Mouse (Mus musculus): ENCODE measurements around the gene Dhdh.
A peak's percentile ranks its signal among the peaks of the same experiment; 100 is the strongest.
"Not testable (repeated sequence)": the region's sequence is repeated elsewhere in the genome, so short reads cannot be mapped to it uniquely, and the experiment has no call there.

The Dhdh gene

DNA sequence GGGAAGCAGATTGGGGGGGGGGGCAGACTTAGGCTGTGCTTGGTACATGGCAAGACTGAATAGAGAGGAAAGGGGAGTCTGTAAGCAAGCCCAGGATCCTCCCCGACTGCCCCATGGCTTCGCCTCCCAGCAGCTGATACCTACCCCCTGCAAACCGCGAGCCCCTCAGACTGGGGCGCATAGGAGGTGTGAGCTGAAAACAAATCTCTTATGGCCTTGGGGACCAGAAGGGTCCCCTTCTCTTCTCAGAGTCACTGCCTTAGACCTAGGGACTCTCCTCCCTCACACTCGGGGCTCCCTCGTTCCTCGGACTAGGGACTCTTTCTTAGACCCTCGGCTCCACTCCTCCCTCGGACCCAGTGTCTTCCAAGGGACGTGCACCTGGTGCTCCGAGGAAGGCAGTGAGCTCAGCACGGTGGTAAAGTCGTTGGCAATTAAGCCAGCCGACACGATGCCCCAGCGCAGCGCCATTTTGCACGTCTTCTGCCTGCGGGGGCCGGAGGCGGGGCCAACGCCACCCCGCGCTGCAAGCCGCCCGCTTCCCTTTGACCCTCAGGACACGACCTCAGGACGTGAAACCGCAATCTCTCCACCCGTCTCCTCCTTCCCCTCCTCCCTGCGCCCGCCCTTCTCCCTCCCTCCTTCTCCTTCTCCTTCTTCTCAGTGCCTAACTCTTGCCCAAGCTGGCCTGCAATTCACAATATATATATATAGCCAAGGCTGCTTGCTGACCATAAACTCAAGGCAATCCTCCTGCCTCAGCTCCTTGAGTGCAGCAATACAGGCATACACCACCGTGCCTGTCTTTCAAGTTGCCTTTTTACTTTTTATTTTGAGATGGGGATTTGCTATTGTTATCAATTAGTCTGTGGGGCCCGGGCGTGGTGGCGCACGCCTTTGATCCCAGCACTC, at the start of gene Dhdh:
Dhdh (minus strand) TSS at position 513 of the 912 bp plus-strand sequence.
- DNase-seq (ENCODE audit: low spot score): no peak

DNA sequence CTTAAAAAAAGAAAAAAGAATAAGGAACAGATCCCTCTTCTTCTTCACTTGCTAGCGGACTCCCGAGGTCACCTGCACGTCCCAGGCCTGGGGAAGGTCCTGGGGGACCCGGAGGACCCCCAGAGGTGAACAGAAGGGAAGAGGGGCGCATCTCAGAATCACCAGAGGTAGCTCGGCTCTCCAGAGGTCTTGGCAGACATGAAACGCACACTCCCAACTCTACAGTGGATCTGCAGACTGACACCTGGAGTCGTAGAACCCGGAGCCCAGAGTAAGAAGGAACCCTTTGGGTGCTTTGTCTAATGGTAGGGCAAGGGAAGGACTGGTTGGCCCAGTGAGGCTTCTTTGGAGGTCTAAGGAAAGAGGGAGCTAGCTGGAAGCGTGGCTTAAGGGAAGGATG, 49.0 kb upstream of the Dhdh start:
- DNase-seq (ENCODE audit: low spot score): no peak

DNA sequence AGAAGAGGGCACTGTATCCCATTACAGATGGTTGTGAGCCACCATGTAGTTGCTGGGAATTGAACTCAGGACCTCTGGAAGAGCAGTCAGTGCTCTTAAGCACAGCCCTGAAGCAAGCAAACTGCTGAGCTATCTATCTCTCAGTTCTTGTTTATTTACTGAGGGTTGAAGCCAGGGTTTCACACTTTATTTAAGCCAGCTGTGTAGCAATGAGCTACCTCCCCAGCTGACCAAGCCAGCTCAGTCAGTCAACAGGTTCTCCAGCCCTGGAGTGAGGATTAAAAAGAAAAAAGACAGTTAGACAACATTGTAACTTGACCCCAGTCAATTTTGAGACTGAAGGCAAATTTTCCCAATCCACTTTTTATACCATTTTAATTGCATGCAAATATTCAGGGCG, 47.1 kb upstream of the Dhdh start:
- DNase-seq (ENCODE audit: low spot score): no peak

DNA sequence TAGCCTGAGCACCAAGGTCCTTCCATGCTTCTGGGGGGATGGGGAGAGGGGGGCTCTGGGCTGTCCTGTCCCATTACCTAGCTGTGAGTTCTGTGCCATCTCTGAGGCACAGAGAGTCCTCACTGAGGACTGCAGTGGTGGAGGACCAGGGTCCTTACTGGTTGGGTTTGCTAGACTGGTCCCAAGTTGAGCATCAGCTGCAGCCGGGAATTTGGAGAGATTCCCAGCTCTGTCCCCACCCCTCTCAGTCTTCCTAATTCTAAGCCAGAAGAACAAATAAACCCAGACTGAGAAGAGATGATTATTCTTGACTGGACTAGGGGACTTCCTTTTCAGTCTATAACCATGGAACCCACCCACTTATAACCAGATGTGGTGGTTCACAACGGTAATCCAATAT, 42.0 kb upstream of the Dhdh start:
- no peak for DNase-seq (ENCODE audit: low spot score)

DNA sequence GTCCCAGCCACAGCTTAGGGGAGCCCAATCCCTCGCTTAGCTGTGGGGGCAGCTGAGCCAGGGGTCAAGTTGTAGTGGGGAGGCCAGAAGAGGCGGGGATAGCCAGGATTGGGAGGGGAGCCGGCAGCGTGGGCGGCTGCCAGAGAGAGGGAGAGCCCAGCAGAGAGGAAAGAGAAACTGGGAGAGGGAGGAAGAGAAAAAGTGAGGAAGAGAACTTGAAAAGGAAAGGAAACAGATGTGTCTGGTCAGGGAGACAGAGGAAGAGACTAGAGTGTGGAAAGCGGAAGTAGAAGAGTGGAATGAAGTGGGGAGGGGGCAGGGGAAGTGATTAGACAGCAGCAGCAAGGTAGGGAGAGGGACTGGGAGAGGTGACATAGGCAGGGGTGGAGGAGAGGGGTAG, 40.9 kb upstream of the Dhdh start:
- no peak for DNase-seq (ENCODE audit: low spot score)

DNA sequence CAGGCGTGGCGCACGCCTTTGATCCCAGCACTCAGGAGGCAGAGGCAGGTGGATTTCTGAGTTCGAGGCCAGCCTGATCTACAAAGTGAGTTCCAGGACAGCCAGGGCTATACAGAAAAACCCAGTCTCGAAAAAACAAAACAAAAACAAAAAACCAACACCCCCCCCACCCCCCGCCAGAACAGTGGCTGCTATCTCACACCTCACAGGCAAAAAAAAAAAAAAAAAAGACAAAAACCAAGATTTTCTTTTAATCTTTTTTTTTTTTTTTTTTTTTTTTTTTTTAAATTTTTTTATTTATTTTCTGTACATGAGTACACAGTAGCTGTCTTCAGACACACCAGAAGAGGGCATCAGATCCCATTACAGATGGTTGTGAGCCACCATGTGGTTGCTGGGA, 38.6 kb upstream of the Dhdh start:
- not testable (repeated sequence) for DNase-seq (ENCODE audit: low spot score)

DNA sequence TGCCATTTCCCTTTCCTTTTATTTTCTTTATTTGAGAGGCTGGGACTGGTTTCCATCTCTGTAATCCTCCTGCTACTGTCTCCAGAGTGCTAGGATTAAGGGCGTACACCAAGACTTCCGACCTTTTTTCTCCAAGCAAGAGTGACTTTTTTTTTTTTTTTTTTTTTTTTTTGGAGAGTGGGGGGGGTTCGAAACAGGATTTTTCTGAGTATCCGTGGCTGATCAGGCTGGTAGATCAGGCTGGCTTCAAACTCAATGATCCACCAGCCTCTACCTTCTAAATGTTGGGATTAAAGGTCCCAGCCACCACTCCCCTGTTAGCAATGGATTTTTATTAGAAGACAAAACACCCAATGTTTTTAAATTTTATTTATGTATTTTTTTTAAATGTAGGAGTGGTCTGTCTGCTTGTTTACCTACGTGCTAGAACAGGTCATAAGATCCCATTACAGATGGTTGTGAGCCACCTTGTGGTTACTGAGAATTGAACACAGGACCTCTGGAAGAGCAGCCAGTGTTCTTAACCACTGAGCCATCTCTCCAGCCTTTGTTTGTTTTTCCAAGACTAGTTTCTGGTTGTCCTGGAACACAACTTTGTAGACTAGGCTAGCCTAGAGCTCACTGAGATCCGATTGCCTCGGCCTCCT, 38.0 kb upstream of the Dhdh start:
- DNase-seq (ENCODE audit: low spot score): no peak

DNA sequence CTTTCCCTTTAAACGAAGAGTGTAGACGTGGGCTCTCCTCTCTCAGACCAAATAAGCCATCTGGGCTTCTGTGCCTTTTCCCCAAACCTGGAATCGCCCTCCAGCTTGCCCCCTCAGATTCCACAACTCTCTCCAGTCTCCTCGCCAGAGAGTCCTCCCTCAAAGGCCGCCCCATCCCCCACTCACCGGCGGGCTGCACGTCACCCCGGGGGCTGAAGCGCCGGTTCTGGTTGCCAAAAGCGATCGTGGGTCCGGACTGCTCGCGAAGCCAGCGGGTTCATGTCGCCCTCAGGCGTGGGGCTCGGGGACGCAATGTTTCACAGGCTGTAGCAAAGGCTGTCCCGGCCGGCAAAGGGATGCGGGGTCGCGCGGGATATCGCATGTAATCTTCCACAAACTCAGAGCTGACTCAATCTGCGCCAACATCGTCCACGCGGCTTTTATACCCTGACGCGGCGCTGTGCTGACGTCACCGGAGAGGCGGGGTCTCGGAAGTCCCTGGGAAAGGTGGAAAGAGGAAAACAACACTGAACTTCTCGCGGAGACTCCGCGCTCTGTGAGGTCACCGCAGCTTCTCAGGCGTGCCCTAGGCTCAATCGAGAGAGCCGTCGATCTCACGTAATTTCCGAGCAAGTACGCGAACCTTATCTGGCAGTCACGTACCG, 37.3 kb upstream of the Dhdh start, which contains the start of the genes Ppp1r15a and Plekha4:
Ppp1r15a (minus strand) TSS at position 460 of the 665 bp plus-strand sequence.
Plekha4 (plus strand) TSS at position 522 of the 665 bp plus-strand sequence.
- DNase-seq (ENCODE audit: low spot score): peak; percentile 93

DNA sequence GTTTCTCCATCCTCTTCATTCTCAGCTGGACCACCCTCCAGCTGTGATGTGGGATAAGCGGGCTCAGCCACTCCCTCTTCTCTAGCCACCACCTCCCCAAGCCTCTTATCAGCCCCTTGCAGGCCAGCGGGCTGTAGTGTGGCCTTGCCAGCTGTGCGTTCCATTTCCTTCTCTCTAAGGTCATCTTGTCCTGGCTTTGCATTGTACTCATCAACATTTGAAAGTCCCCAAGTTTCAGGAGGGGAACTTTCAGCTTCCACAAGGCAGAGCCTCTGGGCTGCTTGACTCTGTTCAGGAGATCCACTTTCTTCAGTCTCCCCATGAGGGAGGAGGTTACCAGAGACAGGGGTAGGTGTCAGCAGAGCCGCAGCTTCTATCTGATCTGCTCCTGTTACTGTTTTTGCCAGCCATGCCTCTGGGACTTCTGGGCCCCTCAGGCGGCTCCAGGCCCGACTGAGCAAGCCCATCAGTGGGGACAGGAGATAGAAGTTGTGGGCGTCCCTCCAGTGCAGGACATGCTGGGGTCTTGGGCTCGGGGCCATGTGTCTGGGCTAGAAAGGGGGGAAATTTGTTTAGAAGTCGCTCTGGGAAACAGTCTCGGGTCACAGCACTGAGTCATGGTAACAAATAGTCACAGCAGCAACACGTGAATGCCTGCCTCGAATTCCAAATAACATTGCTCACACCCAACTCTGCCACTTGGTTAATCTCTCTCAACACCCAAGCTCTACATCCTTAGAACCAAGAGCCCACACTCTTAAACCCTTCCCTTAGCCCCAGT, 36.4 kb upstream of the Dhdh start:
- no peak for DNase-seq (ENCODE audit: low spot score)

DNA sequence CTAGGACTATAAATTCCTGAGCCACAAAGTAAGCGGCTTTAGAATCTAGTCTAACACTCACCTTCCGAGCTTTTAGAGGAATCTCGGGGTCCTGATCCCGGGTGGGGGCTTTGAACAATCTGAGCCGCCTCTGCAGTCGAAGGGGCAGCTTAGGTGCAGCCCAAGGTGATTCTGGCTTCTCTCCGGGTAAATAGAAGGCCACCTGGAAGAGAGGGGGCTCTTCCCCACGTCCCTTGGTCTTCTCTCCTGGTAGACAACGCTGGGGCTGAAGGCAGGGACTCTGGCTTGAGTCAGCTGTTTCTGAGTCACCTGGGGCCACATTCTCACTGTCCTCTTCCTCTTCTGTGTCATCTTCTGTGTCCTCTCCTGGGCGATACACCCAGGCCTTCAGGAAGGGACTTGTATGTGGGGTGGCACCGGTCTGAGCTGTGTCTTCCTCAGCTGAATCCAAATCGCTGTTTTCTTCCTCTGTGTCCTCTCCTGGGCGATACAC, 35.1 kb upstream of the Dhdh start:
- DNase-seq (ENCODE audit: low spot score): no peak

DNA sequence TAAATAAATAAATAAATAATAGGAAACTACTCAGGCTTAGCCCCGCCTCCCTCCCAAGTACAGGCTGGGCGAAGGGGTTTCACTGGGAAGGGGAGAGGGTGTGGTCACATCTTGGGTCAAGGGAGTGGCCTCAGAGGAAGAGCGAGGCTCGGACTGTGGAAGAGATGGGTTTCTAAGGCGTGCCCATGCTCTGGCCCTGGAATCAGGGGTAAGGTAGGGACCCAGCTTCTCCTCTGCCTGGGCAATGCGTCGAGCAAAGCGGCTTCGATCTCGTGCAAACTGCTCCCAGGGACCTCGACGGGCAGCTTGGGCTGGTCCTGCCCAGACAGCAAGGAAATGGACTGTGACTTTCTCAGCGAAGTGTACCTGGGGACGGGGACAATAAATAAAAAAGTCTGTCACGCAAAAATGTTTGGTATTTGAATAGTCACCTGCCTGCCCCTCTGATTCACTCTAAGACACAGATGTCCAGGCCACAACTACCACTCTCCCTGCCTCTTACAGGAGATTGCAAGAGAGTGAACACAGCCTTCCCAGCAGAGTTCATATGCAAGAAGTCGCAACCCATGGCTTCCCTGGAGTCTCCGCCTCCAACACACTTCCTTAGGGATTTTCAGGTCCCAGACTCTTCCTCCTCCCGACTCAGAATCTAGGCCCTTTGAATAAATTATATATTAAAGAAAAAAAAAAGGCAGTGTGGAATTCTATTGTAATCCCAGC, 34.5 kb upstream of the Dhdh start:
- no peak for DNase-seq (ENCODE audit: low spot score)

DNA sequence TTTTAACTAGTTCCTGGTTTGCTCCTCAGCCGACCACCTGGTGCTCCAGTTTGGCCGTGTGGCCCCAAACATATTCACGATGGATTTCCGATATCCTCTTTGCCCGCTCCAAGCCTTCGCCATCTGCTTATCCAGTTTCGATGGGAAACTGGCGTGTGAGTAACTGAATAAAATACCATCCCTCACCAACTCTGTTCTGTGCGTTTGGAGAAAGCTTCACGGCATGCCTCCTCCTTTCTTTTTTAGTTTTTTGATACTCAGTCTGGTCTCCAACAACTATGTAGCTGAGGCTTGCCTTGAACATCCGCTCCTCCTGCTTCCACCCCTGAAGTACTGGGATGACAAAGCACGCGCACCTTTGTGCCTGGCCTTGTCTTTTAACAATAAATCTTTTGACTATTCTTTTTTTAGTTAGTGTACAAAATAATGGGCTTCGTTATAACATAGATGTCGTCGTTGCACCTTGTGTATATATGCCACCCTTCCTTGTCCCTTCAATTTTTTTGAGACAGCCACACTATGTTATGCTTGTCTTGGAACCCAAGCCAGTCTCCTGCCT, 33.7 kb upstream of the Dhdh start:
- no peak for DNase-seq (ENCODE audit: low spot score)

DNA sequence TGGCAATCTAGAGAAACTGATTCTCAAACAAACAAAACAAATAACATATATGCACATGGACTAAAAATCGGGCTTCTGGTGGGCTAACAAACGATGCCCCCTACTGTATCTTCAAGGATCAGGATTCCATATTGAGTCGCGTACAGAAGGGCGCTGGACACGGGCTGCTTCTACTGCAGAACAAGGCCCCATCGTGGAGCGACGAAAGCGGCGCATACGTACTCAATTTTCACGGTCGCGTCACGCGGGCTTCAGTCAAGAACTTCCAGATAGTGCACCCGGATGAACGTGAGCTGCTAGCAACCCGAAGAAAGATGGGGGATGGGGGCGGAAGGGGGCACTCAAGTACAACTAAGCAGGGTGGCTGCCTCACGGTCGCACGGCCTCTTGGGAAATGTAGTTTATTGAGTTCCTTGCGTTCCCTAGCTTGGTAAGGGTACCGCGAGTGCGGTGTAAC, 33.2 kb upstream of the Dhdh start:
- DNase-seq (ENCODE audit: low spot score): peak; percentile 91

DNA sequence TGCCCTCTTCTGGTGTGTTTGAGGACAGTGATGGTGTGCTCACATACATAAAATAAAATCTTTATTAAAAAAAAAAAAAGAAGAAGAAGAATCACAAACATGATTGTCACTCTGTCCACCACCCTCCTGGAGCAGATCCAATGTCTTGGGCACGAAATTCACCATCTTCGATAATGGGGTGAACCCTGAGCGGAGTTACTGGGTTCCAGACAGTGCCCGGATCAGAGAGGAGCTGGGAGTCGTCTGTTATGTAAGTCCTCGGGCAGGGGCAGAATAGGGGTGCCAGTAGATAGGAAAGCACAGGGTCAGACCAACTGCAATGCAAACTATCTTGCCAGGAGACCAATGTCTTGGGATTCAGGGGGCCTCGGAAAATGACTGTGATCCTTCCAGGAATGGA, 32.0 kb upstream of the Dhdh start:
- DNase-seq (ENCODE audit: low spot score): no peak

DNA sequence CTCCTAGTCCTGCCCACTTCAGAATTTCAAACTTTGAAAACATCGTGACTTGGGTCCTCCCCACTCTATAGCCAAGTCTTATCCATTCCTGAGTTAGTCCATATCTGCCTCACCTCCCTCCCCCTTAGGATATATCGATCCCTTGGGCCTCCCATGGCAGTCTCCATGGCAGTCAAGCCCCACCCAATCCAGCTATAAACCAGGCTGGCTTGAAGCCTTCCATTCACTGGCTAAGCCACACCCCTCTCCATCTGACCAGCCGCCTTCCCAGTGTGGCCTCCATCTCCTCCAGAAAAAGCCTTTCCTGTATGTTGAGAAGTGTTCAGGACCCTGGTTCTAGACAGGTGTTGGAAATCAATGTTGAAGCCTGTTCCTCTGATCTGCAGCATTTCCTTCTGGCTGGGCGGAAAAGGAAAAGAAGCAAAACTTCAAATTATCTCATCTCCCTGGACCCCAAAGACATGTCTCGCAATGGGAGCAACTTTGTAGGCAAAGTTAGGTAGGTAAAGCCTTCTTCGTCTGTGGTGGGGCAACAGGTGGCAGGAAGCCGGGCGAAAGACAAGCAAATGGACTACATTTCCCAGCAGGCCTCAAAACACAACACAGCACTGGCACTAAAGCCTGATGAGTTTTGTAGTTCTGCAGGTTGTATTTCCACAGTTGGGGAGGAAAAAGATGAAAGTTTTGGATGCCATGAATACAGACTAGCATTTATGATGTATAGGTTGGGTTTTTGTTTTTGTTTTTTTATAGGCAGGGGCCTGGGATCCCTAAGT, 30.9 kb upstream of the Dhdh start:
- DNase-seq (ENCODE audit: low spot score): no peak

DNA sequence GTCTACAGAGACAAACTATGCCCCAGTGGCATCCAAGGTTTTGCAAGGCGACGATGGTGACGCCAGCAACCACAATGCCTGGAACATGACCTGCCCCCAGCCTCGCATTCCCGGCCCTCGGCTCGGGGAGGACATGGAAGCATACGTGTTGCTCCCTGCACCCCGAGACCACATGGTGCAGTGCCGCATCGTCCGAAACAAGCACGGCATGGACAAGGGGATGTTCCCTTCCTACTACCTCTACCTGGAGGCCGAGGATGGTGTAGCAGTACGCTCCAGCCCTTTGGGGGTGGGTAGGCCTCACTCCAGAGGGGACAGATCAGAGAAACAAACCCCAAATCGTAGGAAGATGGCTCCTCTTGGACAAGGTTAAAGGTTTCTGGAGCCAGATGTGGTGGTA, 30.0 kb upstream of the Dhdh start:
- no peak for DNase-seq (ENCODE audit: low spot score)

DNA sequence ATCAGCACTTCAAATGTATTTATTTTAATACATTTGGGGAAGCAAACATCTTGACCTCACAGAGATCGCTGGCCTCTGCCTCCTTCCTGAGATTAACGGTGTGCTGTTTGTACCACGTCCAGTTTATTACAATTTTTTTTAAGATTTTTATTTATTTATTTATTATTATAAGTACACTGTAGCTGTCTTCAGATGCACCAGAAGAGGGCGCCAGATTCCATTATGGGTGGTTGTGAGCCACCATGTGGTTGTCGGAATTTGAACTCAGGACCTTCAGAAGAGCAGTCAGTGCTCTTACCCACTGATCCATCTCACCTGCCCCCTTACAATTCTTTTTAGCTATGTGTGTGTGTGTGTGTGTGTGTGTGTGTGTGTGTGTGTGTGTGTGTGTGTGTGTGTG, 28.2 kb upstream of the Dhdh start:
- DNase-seq (ENCODE audit: low spot score): not testable (repeated sequence)

DNA sequence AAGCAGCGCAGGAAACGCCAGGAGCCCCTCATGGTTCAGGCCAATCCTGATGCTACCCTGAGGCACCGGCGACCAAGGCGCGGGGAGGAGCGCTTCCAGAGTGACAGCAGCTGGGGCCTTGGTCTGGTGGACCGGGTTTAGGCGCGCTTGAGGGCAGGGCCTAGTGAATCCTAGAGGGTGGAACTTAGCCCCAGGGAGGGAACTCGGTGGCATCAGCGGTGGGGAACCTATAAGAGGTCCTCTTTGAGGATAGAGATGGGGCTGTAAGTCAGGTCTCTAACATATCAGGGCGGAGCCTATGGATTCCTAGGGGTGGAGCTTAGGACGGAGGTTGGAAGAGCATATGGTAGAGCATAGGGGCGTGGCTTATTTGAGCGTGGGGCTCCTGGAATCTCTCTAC, 26.8 kb upstream of the Dhdh start:
- DNase-seq (ENCODE audit: low spot score): no peak

DNA sequence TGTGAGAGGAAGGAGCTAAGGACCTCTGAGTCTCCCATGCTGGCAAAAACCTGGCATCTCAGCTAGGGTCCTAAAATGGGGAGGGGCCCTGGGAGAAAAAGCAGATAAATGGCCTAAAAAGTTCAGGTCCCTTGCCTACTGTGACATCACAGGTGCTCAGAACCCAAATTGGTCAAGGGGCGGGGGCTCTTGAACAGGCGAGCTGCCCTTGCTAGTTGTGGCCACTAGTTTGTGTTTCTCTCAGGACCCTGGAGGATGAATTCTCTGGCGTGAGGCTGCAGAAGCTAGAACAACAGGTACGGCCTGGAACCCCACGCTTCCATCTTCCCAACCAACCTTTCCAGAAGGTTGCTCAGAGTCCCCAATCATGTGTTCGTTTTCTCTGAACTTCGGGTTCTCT, 25.8 kb upstream of the Dhdh start:
- no peak for DNase-seq (ENCODE audit: low spot score)
